Mouse (Mus musculus) ES-Bruce4 (cell line): ENCODE measurements at regions not wholly inside any gene's neighbourhood (a gene's known extent, or its start where the extent isn't known, plus 50 kb on each side); places are given as distances from the start of the nearest gene placed in this dataset.

Experiments used
- H3K27ac ChIP-seq: 2 replicates; pipeline ENCODE4 v1.5.1; 2012; ENCODE audit warnings: low read length, inconsistent platforms; ENCODE audit not compliant: insufficient read depth
- H3K27me3 ChIP-seq: 2 replicates; pipeline ENCODE4 v1.6.1; 2012; ENCODE audit warnings: mild to moderate bottlenecking, low read length, inconsistent platforms; ENCODE audit not compliant: control insufficient read depth, poor library complexity, insufficient read depth, severe bottlenecking
- H3K36me3 ChIP-seq: 2 replicates; pipeline ENCODE4 v1.6.1; 2012; ENCODE audit warnings: inconsistent platforms, mild to moderate bottlenecking, low read length, moderate library complexity; ENCODE audit not compliant: control insufficient read depth, poor library complexity, insufficient read depth, severe bottlenecking
- H3K4me1 ChIP-seq: one replicate; pipeline ENCODE4 v1.8.1; 2011; ENCODE audit warnings: low read length; ENCODE audit not compliant: control insufficient read depth, insufficient read depth
- H3K4me3 ChIP-seq: 2 replicates; pipeline ENCODE4 v1.5.1; 2011; ENCODE audit warnings: low read depth, mild to moderate bottlenecking, low read length
- H3K9ac ChIP-seq: 2 replicates; pipeline ENCODE4 v1.6.1; 2012; ENCODE audit warnings: low read depth, mild to moderate bottlenecking, inconsistent platforms; ENCODE audit not compliant: poor library complexity, severe bottlenecking
- H3K9me3 ChIP-seq: replicated peaks from 2 replicates; pipeline ENCODE4 v1.6.1; 2012; ENCODE audit warnings: mild to moderate bottlenecking, low read length, inconsistent platforms; ENCODE audit not compliant: control insufficient read depth, poor library complexity, insufficient read depth, severe bottlenecking
- CTCF ChIP-seq: IDR thresholded peaks from one replicate; pipeline ENCODE4 v1.8.1; 2011; ENCODE audit warnings: low read depth, low read length
- EP300 ChIP-seq: IDR thresholded peaks from 2 replicates; pipeline ENCODE4 v1.6.1; 2011; ENCODE audit warnings: low read depth, low read length; ENCODE audit not compliant: insufficient read depth
- POLR2A ChIP-seq: IDR thresholded peaks from one replicate; pipeline ENCODE4 v1.8.1; 2011; ENCODE audit warnings: low read length; ENCODE audit not compliant: insufficient read depth

GRCm38 (mm10) chr5:9878063-9878462 is 153.1 kb upstream of the Grm3 start:
- H3K9ac ChIP-seq, result no peak overlapping the region
- no peaks in the 10 kb centered on the region for H3K4me1 ChIP-seq
- H3K27ac ChIP-seq, result no peak overlapping the region
- no peaks in the 10 kb centered on the region for H3K36me3 ChIP-seq
- no peak for TF ChIP-seq POLR2A
- no peak for TF ChIP-seq CTCF
- no peak for TF ChIP-seq EP300
- H3K9me3 ChIP-seq, result no peaks in the 10 kb centered on the region; the same call in 1 of the 2 replicates
- no peaks in the 10 kb centered on the region for H3K27me3 ChIP-seq
- no peak overlapping the region for H3K4me3 ChIP-seq

GRCm38 (mm10) chr5:9869091-9869490 is 144.1 kb upstream of the Grm3 start:
- Histone ChIP-seq H3K4me3 (no peak overlapping the region), H3K4me1 (no peaks in the 10 kb centered on the region), H3K36me3 (no peaks in the 10 kb centered on the region), H3K9me3 (no peaks in the 10 kb centered on the region), H3K27me3 (no peaks in the 10 kb centered on the region), H3K27ac (no peak overlapping the region), H3K9ac (no peak overlapping the region)
- TF ChIP-seq POLR2A (no peak), EP300 (no peak), CTCF (no peak)

GRCm38 (mm10) chr5:9829750-9830149 is 104.8 kb upstream of the Grm3 start:
- no peak overlapping the region for H3K4me3 ChIP-seq
- no peaks in the 10 kb centered on the region for H3K36me3 ChIP-seq
- H3K4me1 ChIP-seq, result no peaks in the 10 kb centered on the region
- H3K9ac ChIP-seq, result no peak overlapping the region
- no peak overlapping the region for H3K27ac ChIP-seq
- TF ChIP-seq EP300, result no peak
- no peak for TF ChIP-seq POLR2A
- no peak for TF ChIP-seq CTCF
- H3K27me3 ChIP-seq, result no peaks in the 10 kb centered on the region
- no peaks in the 10 kb centered on the region for H3K9me3 ChIP-seq

- H3K9me3 ChIP-seq, result no peaks in the 10 kb centered on the region
- no peaks in the 10 kb centered on the region for H3K36me3 ChIP-seq
- H3K4me1 ChIP-seq, result no peaks in the 10 kb centered on the region
- no peak overlapping the region for H3K9ac ChIP-seq
- H3K27ac ChIP-seq, result no peak overlapping the region
- H3K4me3 ChIP-seq, result no peak overlapping the region
- TF ChIP-seq EP300 (no peak), POLR2A (no peak), CTCF (no peak)
- H3K27me3 ChIP-seq, result no peaks in the 10 kb centered on the region
Measured at GRCm38 (mm10) chr5:9801707-9802106, 76.7 kb upstream of the Grm3 start.

- Histone ChIP-seq H3K4me1 (no peaks in the 10 kb centered on the region), H3K9ac (no peak overlapping the region), H3K27ac (no peak overlapping the region), H3K9me3 (no peaks in the 10 kb centered on the region), H3K27me3 (no peaks in the 10 kb centered on the region), H3K36me3 (no peaks in the 10 kb centered on the region), H3K4me3 (no peak overlapping the region)
- TF ChIP-seq POLR2A (no peak), CTCF (no peak), EP300 (no peak)
Measured at GRCm38 (mm10) chr5:9781107-9781506, 56.1 kb upstream of the Grm3 start.
